Mouse (Mus musculus): Measurements from ENCODE around the gene Gm45140. TPM values are rescaled to one million over a fixed set of nuclear protein-coding genes. Genes with fewer than 3 reads are reported as not detected.

The Gm45140 gene
- 1 to 10 TPM; 3.7 to 5.3 TPM for polyA plus RNA-seq (2017; shearing (Covaris generic))

- no peak for ATAC-seq
These were observed at the start of gene Gm45140 for GRCm38 (mm10) chr6:87835695-87836094. Gm45140 (minus strand) TSS chr6:87835795.

- no peak for ATAC-seq
These were observed 47.2 kb upstream of the Gm45140 start for GRCm38 (mm10) chr6:87882816-87883215.

GRCm38 (mm10) chr6:87882221-87882620, 46.6 kb upstream of the Gm45140 start:
- ATAC-seq, result no peak

- no peak for ATAC-seq
These were observed 44.0 kb upstream of the Gm45140 start for GRCm38 (mm10) chr6:87879628-87880027.

- peak; percentile 71 for ATAC-seq
These were observed 43.4 kb upstream of the Gm45140 start for GRCm38 (mm10) chr6:87879010-87879409.

GRCm38 (mm10) chr6:87876068-87876643, 40.6 kb upstream of the Gm45140 start:
- no peak for ATAC-seq

GRCm38 (mm10) chr6:87875562-87875961, 40.0 kb upstream of the Gm45140 start:
- ATAC-seq, result no peak

GRCm38 (mm10) chr6:87875083-87875482, 39.5 kb upstream of the Gm45140 start:
- ATAC-seq, result no peak

GRCm38 (mm10) chr6:87873963-87874362, 38.4 kb upstream of the Gm45140 start:
- ATAC-seq, result no peak

- no peak for ATAC-seq
These were observed 37.5 kb upstream of the Gm45140 start for GRCm38 (mm10) chr6:87873104-87873503.

GRCm38 (mm10) chr6:87871240-87871639, 35.6 kb upstream of the Gm45140 start:
- ATAC-seq, result no peak

GRCm38 (mm10) chr6:87870440-87870839, 34.8 kb upstream of the Gm45140 start:
- no peak for ATAC-seq

- no peak for ATAC-seq
These were observed 33.4 kb upstream of the Gm45140 start for GRCm38 (mm10) chr6:87868871-87869506.

- no peak for ATAC-seq
These were observed 31.7 kb upstream of the Gm45140 start for GRCm38 (mm10) chr6:87867256-87867655.

GRCm38 (mm10) chr6:87866211-87866610, 30.6 kb upstream of the Gm45140 start:
- ATAC-seq, result no peak

GRCm38 (mm10) chr6:87857071-87857470, 21.5 kb upstream of the Gm45140 start:
- ATAC-seq, result no peak

GRCm38 (mm10) chr6:87853446-87853845, 17.9 kb upstream of the Gm45140 start:
- no peak for ATAC-seq

GRCm38 (mm10) chr6:87851871-87852270, 16.3 kb upstream of the Gm45140 start:
- no peak for ATAC-seq

GRCm38 (mm10) chr6:87850900-87851614, 15.5 kb upstream of the Gm45140 start, which contains the start of gene Cnbp:
Cnbp (minus strand) TSS chr6:87851106.
- ATAC-seq, result peak; percentile 93

- ATAC-seq, result peak; percentile 25
These were observed 14.7 kb upstream of the Gm45140 start for GRCm38 (mm10) chr6:87850155-87850899.

GRCm38 (mm10) chr6:87849780-87850154, 14.2 kb upstream of the Gm45140 start:
- no peak for ATAC-seq

- no peak for ATAC-seq
These were observed 11.2 kb upstream of the Gm45140 start for GRCm38 (mm10) chr6:87846813-87847212.

- ATAC-seq, result no peak
These were observed 9.6 kb upstream of the Gm45140 start for GRCm38 (mm10) chr6:87845031-87845695.
